Mouse (Mus musculus) embryonic facial prominence, embryonic 11.5 days (tissue): ENCODE measurements around the gene Gm44790. TPM values are rescaled to one million over a fixed set of nuclear protein-coding genes. Genes with fewer than 3 reads are reported as not detected.
"Not testable (repeated sequence)": the region's sequence is repeated elsewhere in the genome, so short reads cannot be mapped to it uniquely, and the experiment has no call there.

Source experiments
- ATAC-seq: fragments of 200-750 bp; cut with Nextera tagmentation; replicated peaks from 2 replicates; pipeline ENCODE4 v1.8.0; 2017; ENCODE audit warnings: low read depth; ENCODE audit not compliant: insufficient number of reproducible peaks, low FRiP score, low TSS enrichment
- DNase-seq: peaks from one replicate; pipeline ENCODE4 v3.0.0-alpha.2; 2015; ENCODE audit warnings: low spot score
- H3K27ac ChIP-seq: fragments of 300-500 bp; sonication (generic); replicated peaks from 2 replicates; pipeline ENCODE4 v1.5.1; 2014; ENCODE audit warnings: mild to moderate bottlenecking, low read depth, low read length, control low read depth
- H3K27me3 ChIP-seq: fragments of 300-500 bp; sonication (generic); 2 replicates; pipeline ENCODE4 v1.6.1; 2014; ENCODE audit warnings: mild to moderate bottlenecking, low read length, moderate library complexity, mixed read lengths; ENCODE audit not compliant: control insufficient read depth, insufficient read depth
- H3K36me3 ChIP-seq: fragments of 300-500 bp; sonication (generic); replicated peaks from 2 replicates; pipeline ENCODE4 v1.6.1; 2014; ENCODE audit warnings: low read depth, mild to moderate bottlenecking, low read length, moderate library complexity, mixed read lengths; ENCODE audit not compliant: control insufficient read depth, insufficient read depth
- H3K4me1 ChIP-seq: fragments of 300-500 bp; sonication (generic); 2 replicates; pipeline ENCODE4 v1.6.1; 2014; ENCODE audit warnings: low read length, mixed read lengths; ENCODE audit not compliant: control insufficient read depth, insufficient read depth
- H3K4me2 ChIP-seq: fragments of 300-500 bp; sonication (generic); 2 replicates; pipeline ENCODE4 v1.6.1; 2014; ENCODE audit warnings: low read depth, mild to moderate bottlenecking, control low read depth, low read length, moderate library complexity
- H3K4me3 ChIP-seq: fragments of 300-500 bp; sonication (generic); 2 replicates; pipeline ENCODE4 v1.5.1; 2014; ENCODE audit warnings: low read depth, low read length, control low read depth
- H3K9ac ChIP-seq: fragments of 300-500 bp; sonication (generic); replicated peaks from 2 replicates; pipeline ENCODE4 v1.6.1; 2014; ENCODE audit warnings: mild to moderate bottlenecking, control low read depth, low read length
- H3K9me3 ChIP-seq: fragments of 300-500 bp; sonication (generic); replicated peaks from 2 replicates; pipeline ENCODE4 v1.6.1; 2016; ENCODE audit warnings: mild to moderate bottlenecking, low read length, inconsistent platforms, mixed read lengths; ENCODE audit not compliant: control insufficient read depth
- WGBS: fragments of 180-500 bp; shearing (Covaris S2); extraction: QIAGEN DNeasy Blood & Tissue Kit; methylation state at CpG from one replicate; pipeline ENCODE4 v1.1.7; 2014; 5-methylcytosine and 5-hydroxymethylcytosine counted together
- polyA plus RNA-seq: library from polyadenylated mRNA; unstranded; fragments of >200 nt; fragmentation: Nextera tagmentation; extraction: Ambion mirVana; gene quantifications from 2 replicates; pipeline ENCODE4 v1.2.1, GENCODE M21; 2014

Gene Gm44790
- polyA plus RNA-seq, 1 experiment from 2014 or later, result not detected

GRCm38 (mm10) chr6:86490413-86490812 lies 64.0 kb downstream of the Gm44790 start:
- not testable (repeated sequence) for H3K4me1 ChIP-seq, H3K4me3 ChIP-seq, H3K4me2 ChIP-seq, H3K9ac ChIP-seq, H3K9me3 ChIP-seq, DNase-seq, ATAC-seq, H3K27ac ChIP-seq, H3K27me3 ChIP-seq, H3K36me3 ChIP-seq
- 92% methylated on average over 8 of the region's 8 CpGs for WGBS

- ATAC-seq (no peak), DNase-seq (peak; percentile 69)
- Histone ChIP-seq H3K4me2 (no peak overlapping the region), H3K27me3 (no peaks in the 10 kb centered on the region), H3K9me3 (no peaks in the 10 kb centered on the region), H3K27ac (no peak overlapping the region), H3K4me3 (no peak overlapping the region), H3K9ac (no peak overlapping the region), H3K36me3 (no peaks in the 10 kb centered on the region), H3K4me1 (peaks cover 3% of the 10 kb centered on the region; the same call in 1 of the 2 replicates)
- WGBS, result 54% methylated on average over 13 of the region's 13 CpGs
These were observed 67.2 kb downstream of the Gm44790 start for GRCm38 (mm10) chr6:86493469-86494263.

GRCm38 (mm10) chr6:86494767-86495166 lies 68.3 kb downstream of the Gm44790 start:
- Histone ChIP-seq H3K4me3 (no peak overlapping the region), H3K36me3 (no peaks in the 10 kb centered on the region), H3K4me2 (no peak overlapping the region), H3K9ac (no peak overlapping the region), H3K27ac (no peak overlapping the region), H3K9me3 (no peaks in the 10 kb centered on the region), H3K4me1 (peaks cover 3% of the 10 kb centered on the region; the same call in 1 of the 2 replicates), H3K27me3 (no peaks in the 10 kb centered on the region)
- WGBS, result 94% methylated on average over 7 of the region's 7 CpGs
- DNase-seq (no peak), ATAC-seq (no peak)

Other genes starting within 250 kb of the Gm44790 start
- 1.8 and 2.5 TPM in 2 replicates for gene Tgfa, start 231.4 kb upstream of the Gm44790 start, polyA plus RNA-seq
- 160 and 172 TPM in 2 replicates for gene Fam136a, start 61.0 kb upstream of the Gm44790 start, polyA plus RNA-seq
- gene Snrpg, start 55.4 kb upstream of the Gm44790 start, polyA plus RNA-seq, result 760 and 783 TPM in 2 replicates
- 73.6 and 78.3 TPM in 2 replicates for gene Pcyox1, start 29.5 kb upstream of the Gm44790 start, polyA plus RNA-seq
- gene Tia1, start 22.4 kb upstream of the Gm44790 start, polyA plus RNA-seq, result 228 and 232 TPM in 2 replicates
- gene C87436, start 11.7 kb downstream of the Gm44790 start, polyA plus RNA-seq, result 23.8 and 25.1 TPM in 2 replicates
- 405 and 423 TPM in 2 replicates for gene Pcbp1, start 99.7 kb downstream of the Gm44790 start, polyA plus RNA-seq
- 0.79 and 0.89 TPM in 2 replicates for gene Asprv1, start 201.5 kb downstream of the Gm44790 start, polyA plus RNA-seq
- 13.5 and 15.1 TPM in 2 replicates for gene Mxd1, start 242.5 kb downstream of the Gm44790 start, polyA plus RNA-seq